Mouse (Mus musculus) lung, embryonic 15.5 days (tissue): Measurements from ENCODE around the gene Fgf4. TPM values are rescaled to one million over a fixed set of nuclear protein-coding genes. Genes with fewer than 3 reads are reported as not detected.

ENCODE experiments used
- polyA plus RNA-seq: library from polyadenylated mRNA; unstranded; fragments of >200 nt; fragmentation: Nextera tagmentation; extraction: Ambion mirVana; gene quantifications from 2 replicates; pipeline ENCODE4 v1.2.1, GENCODE M21; 2015

Fgf4 gene
- polyA plus RNA-seq, 1 experiment from 2014 or later: not detected

Other genes starting within 250 kb of the Fgf4 start
- gene Ano1, start 95.4 kb upstream of the Fgf4 start, polyA plus RNA-seq: 76.2 and 90.2 TPM in 2 replicates
- gene Fgf3, start 9.3 kb upstream of the Fgf4 start, polyA plus RNA-seq: not detected in 2 replicates
- not detected in 2 replicates for gene Fgf15, start 49.2 kb downstream of the Fgf4 start, polyA plus RNA-seq
- 25.8 and 27.9 TPM in 2 replicates for gene LTO1, start 67.7 kb downstream of the Fgf4 start, polyA plus RNA-seq
- gene Ccnd1, start 92.6 kb downstream of the Fgf4 start, polyA plus RNA-seq: 127 and 134 TPM in 2 replicates